Mouse (Mus musculus) liver, embryonic 14.5 days (tissue): ENCODE results near the gene Sqstm1. TPM values are rescaled to one million over a fixed set of nuclear protein-coding genes. Genes with fewer than 3 reads are reported as not detected.

Experiments used
- ATAC-seq: fragments of 200-750 bp; cut with Nextera tagmentation; 2 replicates; pipeline ENCODE4 v1.8.0; 2017; ENCODE audit warnings: moderate number of reproducible peaks, mild to moderate bottlenecking, moderate library complexity; ENCODE audit not compliant: insufficient read depth
- DNase-seq, 3 experiments: peaks; one replicate each; pipeline ENCODE4 v3.0.0-alpha.2; 2012 to 2013; ENCODE audit warnings: low read depth in 3 of 3, low spot score in 3 of 3
- H3K27ac ChIP-seq: fragments of 300-500 bp; sonication (generic); 2 replicates; pipeline ENCODE4 v1.5.1; 2014; ENCODE audit warnings: moderate library complexity, mild to moderate bottlenecking, control low read depth, inconsistent platforms
- H3K27me3 ChIP-seq: fragments of 300-500 bp; sonication (generic); 2 replicates; pipeline ENCODE4 v1.6.1; 2014; ENCODE audit warnings: mild to moderate bottlenecking, low read length, moderate library complexity; ENCODE audit not compliant: control insufficient read depth, insufficient read depth
- H3K36me3 ChIP-seq: fragments of 300-500 bp; sonication (generic); replicated peaks from 2 replicates; pipeline ENCODE4 v1.6.1; 2014; ENCODE audit warnings: low read depth; ENCODE audit not compliant: control insufficient read depth, insufficient read depth
- H3K4me1 ChIP-seq, 2 experiments: fragments of 200-500 bp in 1 of 2; fragments of 300-500 bp in 1 of 2; sonication (generic) in 1 of 2; replicated peaks; 2 replicates each; pipeline ENCODE4 v1.6.1; 2012 to 2014; ENCODE audit warnings: antibody characterized with exemption in 1 of 2, inconsistent platforms in 1 of 2, low read length in 1 of 2; ENCODE audit not compliant: control insufficient read depth in 2 of 2, insufficient read depth in 2 of 2
- H3K4me2 ChIP-seq: fragments of 300-500 bp; sonication (generic); 2 replicates; pipeline ENCODE4 v1.6.1; 2014; ENCODE audit warnings: low read depth, mild to moderate bottlenecking, control low read depth, moderate library complexity
- H3K4me3 ChIP-seq, 2 experiments: fragments of 200-500 bp in 1 of 2; fragments of 300-500 bp in 1 of 2; sonication (generic) in 1 of 2; 2 replicates each; pipeline ENCODE4 v1.5.1; 2012 to 2014; ENCODE audit warnings: low read depth in 2 of 2, low read length in 2 of 2, mild to moderate bottlenecking in 2 of 2, control low read depth in 1 of 2, inconsistent platforms in 1 of 2, moderate library complexity in 1 of 2; ENCODE audit not compliant: insufficient read depth in 1 of 2
- H3K9ac ChIP-seq: fragments of 300-500 bp; sonication (generic); replicated peaks from 2 replicates; pipeline ENCODE4 v1.6.1; 2014; ENCODE audit warnings: mild to moderate bottlenecking, control low read depth, moderate library complexity
- H3K9me3 ChIP-seq: fragments of 300-500 bp; sonication (generic); 2 replicates; pipeline ENCODE4 v1.6.1; 2016; ENCODE audit warnings: low read length, mixed read lengths; ENCODE audit not compliant: control insufficient read depth
- CTCF ChIP-seq: IDR thresholded peaks from 2 replicates; pipeline ENCODE4 v1.5.1; 2016; ENCODE audit warnings: antibody characterized with exemption, low read depth, control low read depth
- EP300 ChIP-seq: IDR thresholded peaks from 2 replicates; pipeline ENCODE4 v1.6.1; 2016; ENCODE audit warnings: antibody characterized with exemption, low read depth
- WGBS: fragments of 180-500 bp; shearing (Covaris S2); extraction: QIAGEN DNeasy Blood & Tissue Kit; methylation state at CpG from one replicate; pipeline ENCODE4 v1.1.7; 2014; ENCODE audit not compliant: insufficient replicate concordance; 5-methylcytosine and 5-hydroxymethylcytosine counted together
- microRNA-seq: library from miRNA; unstranded; fragments of <30 nt; microRNA quantifications from one replicate; pipeline ENCODE4, GENCODE M21; 2016
- polyA plus RNA-seq, 2 experiments: library from polyadenylated mRNA; depleted of rRNA in 1 of 2; stranded (reverse) in 1 of 2; unstranded in 1 of 2; fragments of >200 nt; fragmentation: Nextera tagmentation in 1 of 2; extraction: Ambion mirVana in 1 of 2; gene quantifications; 2 replicates each; pipeline versions ENCODE4 v1.2.1 to v1.2.3; 2012 to 2014

Gene Sqstm1
- polyA plus RNA-seq, 2 experiments, result 43.7 to 103 TPM

- Histone ChIP-seq H3K9ac (no peak overlapping the region), H3K27me3 (no peaks in the 10 kb centered on the region), H3K4me1 (no peaks in the 10 kb centered on the region; a peak in 1 of 4 replicates), H3K4me3 (no peak overlapping the region), H3K4me2 (no peak overlapping the region), H3K36me3 (peaks cover 10% of the 10 kb centered on the region), H3K9me3 (no peaks in the 10 kb centered on the region), H3K27ac (no peak overlapping the region)
- WGBS, result 82% methylated on average over 2 of the region's 2 CpGs
- DNase-seq, result no peak
- TF ChIP-seq EP300 (no peak), CTCF (no peak)
- no peak for ATAC-seq
These were observed 54.8 kb downstream of the Sqstm1 start for GRCm38 (mm10) chr11:50155785-50156184.

GRCm38 (mm10) chr11:50154777-50155520, 55.7 kb downstream of the Sqstm1 start:
- Histone ChIP-seq H3K4me1 (no peaks in the 10 kb centered on the region; a peak in 1 of 4 replicates), H3K27ac (no peak overlapping the region), H3K4me3 (no peak overlapping the region), H3K27me3 (no peaks in the 10 kb centered on the region), H3K36me3 (peaks cover 15% of the 10 kb centered on the region), H3K9me3 (no peaks in the 10 kb centered on the region), H3K9ac (no peak overlapping the region), H3K4me2 (no peak overlapping the region)
- ATAC-seq (no peak), DNase-seq (no peak)
- WGBS, result 80% methylated on average over 12 of the region's 12 CpGs
- TF ChIP-seq CTCF (no peak), EP300 (no peak)

- WGBS, result 76% methylated on average over 9 of the region's 9 CpGs
- H3K36me3 ChIP-seq, result peaks cover 16% of the 10 kb centered on the region
- no peak for ATAC-seq
These were observed 56.5 kb downstream of the Sqstm1 start for GRCm38 (mm10) chr11:50154166-50154565.

GRCm38 (mm10) chr11:50151374-50151773, 59.3 kb downstream of the Sqstm1 start:
- peaks cover 16% of the 10 kb centered on the region; the same call in 1 of the 2 replicates for H3K36me3 ChIP-seq
- no peak overlapping the region for H3K4me3 ChIP-seq
- no peak for ATAC-seq
- no peak overlapping the region for H3K27ac ChIP-seq
- no peak for DNase-seq
- 79% methylated on average over 3 of the region's 3 CpGs for WGBS
- no peaks in the 10 kb centered on the region for H3K9me3 ChIP-seq
- TF ChIP-seq EP300 (no peak), CTCF (no peak)
- no peaks in the 10 kb centered on the region for H3K4me1 ChIP-seq
- H3K4me2 ChIP-seq, result no peak overlapping the region
- H3K27me3 ChIP-seq, result no peaks in the 10 kb centered on the region
- no peak overlapping the region for H3K9ac ChIP-seq

More at GRCm38 (mm10) chr11:50154166-50154565, 56.5 kb downstream of the Sqstm1 start:
- DNase-seq, result no peak
- Histone ChIP-seq H3K4me3 (no peak overlapping the region), H3K9ac (no peak overlapping the region), H3K4me2 (no peak overlapping the region), H3K4me1 (no peaks in the 10 kb centered on the region; a peak in 1 of 4 replicates), H3K27ac (no peak overlapping the region), H3K9me3 (no peaks in the 10 kb centered on the region), H3K27me3 (no peaks in the 10 kb centered on the region)
- TF ChIP-seq CTCF (no peak), EP300 (no peak)

GRCm38 (mm10) chr11:50149603-50150150, 61.0 kb downstream of the Sqstm1 start:
- no peak overlapping the region for H3K27ac ChIP-seq
- TF ChIP-seq EP300 (no peak), CTCF (no peak)
- no peaks in the 10 kb centered on the region for H3K27me3 ChIP-seq
- no peak overlapping the region for H3K9ac ChIP-seq
- WGBS, result 65% methylated on average over 9 of the region's 9 CpGs
- H3K4me1 ChIP-seq, result no peaks in the 10 kb centered on the region
- ATAC-seq (no peak), DNase-seq (no peak)
- no peak overlapping the region for H3K4me2 ChIP-seq
- no peak overlapping the region for H3K4me3 ChIP-seq
- peaks cover 15% of the 10 kb centered on the region for H3K36me3 ChIP-seq
- H3K9me3 ChIP-seq, result no peaks in the 10 kb centered on the region

Small RNAs within 50 kb of the gene (microRNA-seq; reads per million reads assigned to microRNA genes)
- not detected for gene Mir6919

Other genes with a start within 250 kb of the Sqstm1 start
- gene Rnf130, start 185.5 kb downstream of the Sqstm1 start, polyA plus RNA-seq (2012; rRNA removed), result 11.2 and 16.0 TPM in 2 replicates
- gene Rnf130, start 185.5 kb downstream of the Sqstm1 start, polyA plus RNA-seq (2014; fragmentation: Nextera tagmentation; extraction: Ambion mirVana), result 36.3 and 36.4 TPM in 2 replicates
- 6.8 and 8.4 TPM in 2 replicates for gene Tbc1d9b, start 79.4 kb downstream of the Sqstm1 start, polyA plus RNA-seq (2012; rRNA removed)
- 9.5 and 11.1 TPM in 2 replicates for gene Tbc1d9b, start 79.4 kb downstream of the Sqstm1 start, polyA plus RNA-seq (2014; fragmentation: Nextera tagmentation; extraction: Ambion mirVana)
- 7.4 and 7.6 TPM in 2 replicates for gene Mrnip, start 36.4 kb downstream of the Sqstm1 start, polyA plus RNA-seq (2012; rRNA removed)
- 8.5 and 9.3 TPM in 2 replicates for gene Mrnip, start 36.4 kb downstream of the Sqstm1 start, polyA plus RNA-seq (2014; fragmentation: Nextera tagmentation; extraction: Ambion mirVana)
- 14.8 and 16.6 TPM in 2 replicates for gene Mgat4b, start 63 bp upstream of the Sqstm1 start, polyA plus RNA-seq (2012; rRNA removed)
- 5.7 and 9.5 TPM in 2 replicates for gene Mgat4b, start 63 bp upstream of the Sqstm1 start, polyA plus RNA-seq (2014; fragmentation: Nextera tagmentation; extraction: Ambion mirVana)
- gene Ltc4s, start 27.8 kb upstream of the Sqstm1 start, polyA plus RNA-seq (2012; rRNA removed), result 0.54 and 0.81 TPM in 2 replicates
- gene Ltc4s, start 27.8 kb upstream of the Sqstm1 start, polyA plus RNA-seq (2014; fragmentation: Nextera tagmentation; extraction: Ambion mirVana), result 0.61 and 0.83 TPM in 2 replicates
- gene Maml1, start 81.5 kb upstream of the Sqstm1 start, polyA plus RNA-seq (2012; rRNA removed), result 3.3 and 3.4 TPM in 2 replicates
- 1.9 and 2.5 TPM in 2 replicates for gene Maml1, start 81.5 kb upstream of the Sqstm1 start, polyA plus RNA-seq (2014; fragmentation: Nextera tagmentation; extraction: Ambion mirVana)
- gene Canx, start 114.8 kb upstream of the Sqstm1 start, polyA plus RNA-seq (2012; rRNA removed), result 55.3 and 91.6 TPM in 2 replicates
- 136 and 143 TPM in 2 replicates for gene Canx, start 114.8 kb upstream of the Sqstm1 start, polyA plus RNA-seq (2014; fragmentation: Nextera tagmentation; extraction: Ambion mirVana)
- gene Cby3, start 143.6 kb upstream of the Sqstm1 start, polyA plus RNA-seq (2012; rRNA removed), result 0.08 TPM in 1 of 2 replicates, not detected in the other
- gene Cby3, start 143.6 kb upstream of the Sqstm1 start, polyA plus RNA-seq (2014; fragmentation: Nextera tagmentation; extraction: Ambion mirVana), result not detected in 2 replicates
- 163 and 200 TPM in 2 replicates for gene Hnrnph1, start 166.2 kb upstream of the Sqstm1 start, polyA plus RNA-seq (2012; rRNA removed)
- 101 and 120 TPM in 2 replicates for gene Hnrnph1, start 166.2 kb upstream of the Sqstm1 start, polyA plus RNA-seq (2014; fragmentation: Nextera tagmentation; extraction: Ambion mirVana)
- gene Rufy1, start 220.3 kb upstream of the Sqstm1 start, polyA plus RNA-seq (2012; rRNA removed), result 3.5 and 5.1 TPM in 2 replicates
- gene Rufy1, start 220.3 kb upstream of the Sqstm1 start, polyA plus RNA-seq (2014; fragmentation: Nextera tagmentation; extraction: Ambion mirVana), result 7.1 and 8.9 TPM in 2 replicates